Comparison of ENCODE assay signal across 9 mouse cellular contexts in genomic region chr2:30656711-30657555, GRCm38 (mm10).
A peak's percentile ranks its signal among the peaks of the same experiment; 100 is the strongest.
DNase-seq lines count a peak whose midpoint lies in the region; ATAC-seq and TF ChIP-seq lines count a peak whose summit lies in the region.
"Had no signal": no experiment of that assay in that cellular context is flagged by ENCODE, and none has a peak within 500 bp of the region (broad histone marks: within the 10 kb centered on the region; RNA-seq: fewer than 3 reads in every experiment).

No protein-coding gene starts in this region.

- no peaks in the 10 kb centered on the region for H3K9me3 ChIP-seq in forebrain, embryonic 14.5 days (replicated peaks; ENCODE audit: control insufficient read depth, low read length)
- no peaks in the 10 kb centered on the region for H3K9me3 ChIP-seq in neural tube, embryonic 14.5 days (ENCODE audit: control insufficient read depth, low read length)

- H3K9ac ChIP-seq in forebrain, embryonic 14.5 days (ENCODE audit: low read length), result no peak overlapping the region
- 0 out of 2 replicates have a peak overlapping the region, but pooled peaks have one; percentile 65 for H3K9ac ChIP-seq in neural tube, embryonic 14.5 days (replicated peaks; ENCODE audit: low read depth, low read length)

- peak overlapping the region; percentile 100 for H3K27ac ChIP-seq in left cerebral cortex, adult 2 months
- peak overlapping the region; percentile 99 for H3K27ac ChIP-seq in forebrain, embryonic 14.5 days (ENCODE audit: low read depth, low read length)
- H3K27ac ChIP-seq in neural tube, embryonic 14.5 days (ENCODE audit: low read depth, low read length), result peak overlapping the region; percentile 100

- no peaks in the 10 kb centered on the region for H3K36me3 ChIP-seq in forebrain, embryonic 14.5 days (ENCODE audit: control insufficient read depth, insufficient read depth, low read length)
- H3K36me3 ChIP-seq in neural tube, embryonic 14.5 days (ENCODE audit: control insufficient read depth, insufficient read depth, low read length), result no peaks in the 10 kb centered on the region

- H3K4me3 ChIP-seq in left cerebral cortex, adult 2 months, result no peak overlapping the region
- no peak overlapping the region for H3K4me3 ChIP-seq in forebrain, embryonic 14.5 days (ENCODE audit: low read depth, low read length)
- no peak overlapping the region for H3K4me3 ChIP-seq in neural tube, embryonic 14.5 days (ENCODE audit: low read depth, low read length)

- 53% methylated on average over 13 of the region's 13 CpGs for WGBS in forebrain, embryonic 14.5 days
- WGBS in neural tube, embryonic 14.5 days, result 40% methylated on average over 13 of the region's 13 CpGs

- no peak for ATAC-seq in forebrain, embryonic 14.5 days
- no peak for ATAC-seq in neural tube, embryonic 14.5 days (ENCODE audit: low read depth)

- intact Hi-C loops in left cerebral cortex, adult 2 months (cut with DNase I), result loop anchor here (2.0 kb wide), 1 partner anchor 62 kb away; the partner anchor contains the start of gene Cstad
- intact Hi-C loops in left cerebral cortex, postnatal 25 days (cut with DNase I), result loop anchor here (2.0 to 5.0 kb wide), 3 partner anchors 62 to 185 kb away; partner anchors contain the start of genes Cstad and Ier5l

- no peak overlapping the region for H3K4me2 ChIP-seq in forebrain, embryonic 14.5 days (ENCODE audit: low read length)
- no peak overlapping the region for H3K4me2 ChIP-seq in neural tube, embryonic 14.5 days (ENCODE audit: low read depth, low read length)

- no peak for DNase-seq in left cerebral cortex, adult 2 months (ENCODE audit: extremely low spot score in 1 of 2, low spot score in 2 of 2)
- DNase-seq in left cerebral cortex, postnatal 25 days (ENCODE audit: low spot score in 2 of 2), result no peak
- DNase-seq in forebrain, embryonic 14.5 days (ENCODE audit: low spot score), result no peak
- DNase-seq in kidney, postnatal 10 days, result peak; percentile 43
- DNase-seq in c-Kit-positive CD71-positive TER-119-positive erythroid progenitor cells, embryonic 14.5 days (ENCODE audit: low spot score), result no peak
- no peak for DNase-seq in left cerebral cortex, adult 11 months (ENCODE audit: low spot score)
- DNase-seq in gastrocnemius, postnatal 10 days, result no peak

- H3K4me1 ChIP-seq in forebrain, embryonic 14.5 days (ENCODE audit: control insufficient read depth, insufficient read depth, low read length), result peaks cover 69% of the 10 kb centered on the region
- peaks cover 72% of the 10 kb centered on the region for H3K4me1 ChIP-seq in neural tube, embryonic 14.5 days (ENCODE audit: control insufficient read depth, insufficient read depth, low read length)

- no peaks in the 10 kb centered on the region for H3K27me3 ChIP-seq in forebrain, embryonic 14.5 days (replicated peaks; ENCODE audit: control insufficient read depth, insufficient read depth, low read length)
- no peaks in the 10 kb centered on the region for H3K27me3 ChIP-seq in neural tube, embryonic 14.5 days (ENCODE audit: control insufficient read depth, insufficient read depth, low read length)
- H3K27me3 ChIP-seq: Patski had no signal

- no peak for TF ChIP-seq CTCF in left cerebral cortex, adult 2 months (IDR thresholded peaks at IDR 0.05)
